ENCODE assay signal across 11 mouse cellular contexts in the genomic region with DNA sequence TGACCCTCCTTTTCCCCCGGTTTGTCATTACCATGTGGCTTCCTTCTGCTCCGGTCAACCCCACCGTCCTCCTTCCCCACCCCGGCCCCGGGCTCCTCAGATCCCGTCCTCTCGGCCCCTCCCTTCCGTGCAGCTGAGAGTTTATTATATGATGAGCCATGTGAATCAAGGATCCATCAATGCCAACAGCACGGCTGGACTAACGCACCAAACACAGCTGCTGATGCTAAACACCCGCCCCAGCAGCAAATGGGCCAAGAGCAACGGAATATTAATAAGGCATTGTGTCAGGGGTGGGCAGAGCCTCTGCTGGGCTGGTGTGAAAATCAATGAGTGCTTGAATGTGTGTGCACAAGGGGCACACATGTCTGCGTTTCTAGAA. TPM values are rescaled to one million over a fixed set of nuclear protein-coding genes. Genes with fewer than 3 reads are reported as not detected.
DNase-seq lines count a peak whose midpoint lies in the region; ATAC-seq and TF ChIP-seq lines count a peak whose summit lies in the region.
"Had no signal": no experiment of that assay in that cellular context is flagged by ENCODE, and none has a peak within 500 bp of the region (broad histone marks: within the 10 kb centered on the region; RNA-seq: fewer than 3 reads in every experiment).

No protein-coding gene starts in this region.

- ATAC-seq in forebrain, embryonic 16.5 days = peak; percentile 69
- ATAC-seq in liver, embryonic 12.5 days = no peak

- peak overlapping the region; percentile 38 for H3K4me2 ChIP-seq in forebrain, embryonic 16.5 days (ENCODE audit: low read length)
- no peak overlapping the region for H3K4me2 ChIP-seq in liver, embryonic 12.5 days
- H3K4me2 ChIP-seq: embryonic facial prominence, embryonic 15.5 days had no signal

- H3K9ac ChIP-seq in forebrain, embryonic 16.5 days (replicated peaks; ENCODE audit: low read depth, low read length) = no peak overlapping the region
- H3K9ac ChIP-seq in liver, embryonic 12.5 days = no peak overlapping the region
- H3K9ac ChIP-seq: embryonic facial prominence, embryonic 15.5 days had no signal

- intact Hi-C loops in left cerebral cortex, adult 2 months (cut with DNase I) = no loop called here

- no peak for DNase-seq in left cerebral cortex, adult 2 months (ENCODE audit: extremely low spot score in 1 of 2, low spot score in 2 of 2)
- no peak for DNase-seq in left cerebral cortex, adult 9 months (ENCODE audit: low spot score in 2 of 2)
- DNase-seq in midbrain, embryonic 10.5 days (ENCODE audit: low spot score) = no peak
- peak; percentile 88 for DNase-seq in retina, postnatal 1 day
- no peak for DNase-seq in urinary bladder, postnatal 10 days (ENCODE audit: low spot score)
- DNase-seq in thymus, adult 2 months = no peak
- DNase-seq: right cerebral cortex, postnatal 25 days had no signal

- H3K4me3 ChIP-seq in left cerebral cortex, adult 2 months = no peak overlapping the region
- H3K4me3 ChIP-seq in forebrain, embryonic 16.5 days (replicated peaks; ENCODE audit: low read length) = no peak overlapping the region
- H3K4me3 ChIP-seq in midbrain, embryonic 10.5 days = no peak overlapping the region
- no peak overlapping the region for H3K4me3 ChIP-seq in liver, embryonic 12.5 days
- no peak overlapping the region for H3K4me3 ChIP-seq in thymus, adult 2 months (ENCODE audit: control insufficient read depth, insufficient read depth, low read length)
- H3K4me3 ChIP-seq: embryonic facial prominence, embryonic 15.5 days had no signal

- no peaks in the 10 kb centered on the region for H3K27me3 ChIP-seq in forebrain, embryonic 16.5 days (replicated peaks; ENCODE audit: control insufficient read depth, insufficient read depth, low read length)
- no peaks in the 10 kb centered on the region for H3K27me3 ChIP-seq in midbrain, embryonic 10.5 days (ENCODE audit: low read depth, poor library complexity, severe bottlenecking)
- H3K27me3 ChIP-seq in liver, embryonic 12.5 days (replicated peaks) = peaks cover 21% of the 10 kb centered on the region; the same call in 1 of the 2 replicates
- no peaks in the 10 kb centered on the region for H3K27me3 ChIP-seq in thymus, adult 2 months (ENCODE audit: control insufficient read depth, insufficient read depth, low read length)
- H3K27me3 ChIP-seq: embryonic facial prominence, embryonic 15.5 days had no signal

- H3K9me3 ChIP-seq in forebrain, embryonic 16.5 days (ENCODE audit: control insufficient read depth, low read length) = no peaks in the 10 kb centered on the region
- peaks cover 10% of the 10 kb centered on the region for H3K9me3 ChIP-seq in midbrain, embryonic 10.5 days (replicated peaks)
- 0 out of 2 replicates have a peak, but pooled peaks cover 4% of the 10 kb centered on the region for H3K9me3 ChIP-seq in liver, embryonic 12.5 days (replicated peaks)
- H3K9me3 ChIP-seq: embryonic facial prominence, embryonic 15.5 days had no signal

- peaks cover 18% of the 10 kb centered on the region for H3K4me1 ChIP-seq in forebrain, embryonic 16.5 days (replicated peaks; ENCODE audit: control insufficient read depth, insufficient read depth, low read length)
- peaks cover 50% of the 10 kb centered on the region for H3K4me1 ChIP-seq in midbrain, embryonic 10.5 days
- peaks cover 10% of the 10 kb centered on the region for H3K4me1 ChIP-seq in liver, embryonic 12.5 days
- H3K4me1 ChIP-seq in thymus, adult 2 months (replicated peaks; ENCODE audit: control insufficient read depth, insufficient read depth, low read length) = no peaks in the 10 kb centered on the region

- no peak for TF ChIP-seq CTCF in left cerebral cortex, adult 2 months (IDR thresholded peaks at IDR 0.05)
- TF ChIP-seq CTCF in thymus, adult 2 months (IDR thresholded peaks at IDR 0.05; ENCODE audit: borderline replicate concordance, control insufficient read depth, extremely low read depth, insufficient read depth, low read length, poor library complexity) = no peak

- no peaks in the 10 kb centered on the region for H3K36me3 ChIP-seq in forebrain, embryonic 16.5 days (ENCODE audit: control insufficient read depth, insufficient read depth)
- peaks cover 68% of the 10 kb centered on the region for H3K36me3 ChIP-seq in midbrain, embryonic 10.5 days
- 0 out of 2 replicates have a peak, but pooled peaks cover 8% of the 10 kb centered on the region for H3K36me3 ChIP-seq in liver, embryonic 12.5 days
- no peaks in the 10 kb centered on the region for H3K36me3 ChIP-seq in thymus, adult 2 months (ENCODE audit: control insufficient read depth, insufficient read depth, low read length)
- H3K36me3 ChIP-seq: embryonic facial prominence, embryonic 15.5 days had no signal

- 8% methylated on average over 13 of the region's 13 CpGs for WGBS in forebrain, embryonic 16.5 days
- 44% methylated on average over 13 of the region's 13 CpGs for WGBS in midbrain, embryonic 10.5 days
- 74% methylated on average over 13 of the region's 13 CpGs for WGBS in liver, embryonic 12.5 days (ENCODE audit: insufficient replicate concordance)
- WGBS in thymus, adult 2 months = 89% methylated on average over 13 of the region's 13 CpGs

- H3K27ac ChIP-seq in left cerebral cortex, adult 2 months = peak overlapping the region; percentile 38
- H3K27ac ChIP-seq in forebrain, embryonic 16.5 days (ENCODE audit: low read length) = peak overlapping the region; percentile 49
- peak overlapping the region; percentile 82 for H3K27ac ChIP-seq in midbrain, embryonic 10.5 days (replicated peaks)
- no peak overlapping the region for H3K27ac ChIP-seq in liver, embryonic 12.5 days
- H3K27ac ChIP-seq in thymus, adult 2 months (ENCODE audit: control insufficient read depth, insufficient read depth, low read length) = no peak overlapping the region
- H3K27ac ChIP-seq: embryonic facial prominence, embryonic 15.5 days had no signal

- no peak for TF ChIP-seq POLR2A in thymus, adult 2 months (IDR thresholded peaks at IDR 0.05; ENCODE audit: control insufficient read depth, extremely low read depth, insufficient read depth, low read length, poor library complexity)

RNA-seq across cellular contexts. Expression of gene Nnmt, which starts 58.1 kb away (rescaled TPM):
- total RNA-seq in left cerebral cortex, adult 2 months (2021) = 1 to 10 TPM in 1 of 2 experiments, under 1 TPM in 1; 0.57 to 1.4 TPM
- polyA plus RNA-seq in forebrain, embryonic 16.5 days (2015; fragmentation: Nextera tagmentation; extraction: Ambion mirVana) = 1.2 and 1.4 TPM in 2 replicates
- polyA plus RNA-seq in midbrain, embryonic 10.5 days (2016; fragmentation: Nextera tagmentation; extraction: Ambion mirVana) = 0.65 and 1.1 TPM in 2 replicates
- 0.43 and 0.59 TPM in 2 replicates for polyA plus RNA-seq in liver, embryonic 12.5 days (2016; fragmentation: Nextera tagmentation; extraction: Ambion mirVana)
- polyA plus RNA-seq in thymus, adult 2 months (2012; rRNA removed) = 0.87 and 2.3 TPM in 2 replicates
- total RNA-seq: granulocyte monocyte progenitor cell, adult 5-6 weeks had no signal

Comparison
In these comparisons a context has a peak if more than half of its experiments do, and no peak if none do; other contexts are left out.
1. H3K27ac ChIP-seq: peak in left cerebral cortex, adult 2 months (single experiment), forebrain, embryonic 16.5 days (single experiment) and midbrain, embryonic 10.5 days (single experiment); none in liver, embryonic 12.5 days (single experiment) and thymus, adult 2 months (single experiment).